Mouse (Mus musculus): Measurements from ENCODE around the gene Il11.
"Not testable (repeated sequence)": the region's sequence is repeated elsewhere in the genome, so short reads cannot be mapped to it uniquely, and the experiment has no call there.

The Il11 gene

GRCm38 (mm10) chr7:4782759-4783158 lies at the start of gene Il11, which contains the start of gene Tmem190:
Il11 (minus strand) TSS chr7:4782859.
Tmem190 (plus strand) TSS chr7:4782937.
- no peak for DNase-seq

GRCm38 (mm10) chr7:4830476-4830875 lies 47.8 kb upstream of the Il11 start:
- no peak for DNase-seq

GRCm38 (mm10) chr7:4825365-4825764 lies 42.7 kb upstream of the Il11 start:
- no peak for DNase-seq

- peak; percentile 49 for DNase-seq
These were observed 39.7 kb upstream of the Il11 start for GRCm38 (mm10) chr7:4822162-4822907.

- DNase-seq, result no peak
These were observed 39.0 kb upstream of the Il11 start for GRCm38 (mm10) chr7:4821690-4822089.

GRCm38 (mm10) chr7:4820925-4821324 lies 38.3 kb upstream of the Il11 start:
- not testable (repeated sequence) for DNase-seq

GRCm38 (mm10) chr7:4816559-4816958 lies 33.9 kb upstream of the Il11 start:
- DNase-seq, result no peak

- DNase-seq, result no peak
These were observed 30.6 kb upstream of the Il11 start for GRCm38 (mm10) chr7:4813105-4813791.

GRCm38 (mm10) chr7:4812303-4813104 lies 29.8 kb upstream of the Il11 start, which contains the start of gene Ube2s:
Ube2s (minus strand) TSS chr7:4812590.
- peak; percentile 99 for DNase-seq

GRCm38 (mm10) chr7:4811842-4812302 lies 29.2 kb upstream of the Il11 start:
- no peak for DNase-seq

GRCm38 (mm10) chr7:4811131-4811530 lies 28.5 kb upstream of the Il11 start:
- DNase-seq, result not testable (repeated sequence)

GRCm38 (mm10) chr7:4806716-4807115 lies 24.1 kb upstream of the Il11 start:
- peak; percentile 67 for DNase-seq

GRCm38 (mm10) chr7:4802247-4802646 lies 19.6 kb upstream of the Il11 start:
- DNase-seq, result no peak

GRCm38 (mm10) chr7:4795767-4796433 lies 13.2 kb upstream of the Il11 start:
- DNase-seq, result peak; percentile 67

- DNase-seq, result no peak
These were observed 12.0 kb upstream of the Il11 start for GRCm38 (mm10) chr7:4794631-4795168.

GRCm38 (mm10) chr7:4793674-4794073 lies 11.0 kb upstream of the Il11 start:
- DNase-seq, result no peak

GRCm38 (mm10) chr7:4793248-4793647 lies 10.6 kb upstream of the Il11 start:
- not testable (repeated sequence) for DNase-seq

- peak; percentile 97 for DNase-seq
These were observed 9.9 kb upstream of the Il11 start, which contains the start of gene Rpl28 for GRCm38 (mm10) chr7:4792278-4793212. Rpl28 (plus strand) TSS chr7:4792874.

GRCm38 (mm10) chr7:4789436-4789935 lies 6.8 kb upstream of the Il11 start, which contains the start of gene Tmem238:
Tmem238 (minus strand) TSS chr7:4789656.
- peak; percentile 89 for DNase-seq
